Mouse (Mus musculus) liver, embryonic 16.5 days (tissue): ENCODE data around the gene Serp2. TPM values are rescaled to one million over a fixed set of nuclear protein-coding genes. Genes with fewer than 3 reads are reported as not detected.

Experiments used
- ATAC-seq: fragments of 200-750 bp; cut with Nextera tagmentation; 2 replicates; pipeline ENCODE4 v1.8.0; 2017; ENCODE audit warnings: low read depth, mild to moderate bottlenecking, moderate number of reproducible peaks, moderate library complexity
- H3K27ac ChIP-seq: fragments of 300-500 bp; sonication (generic); 2 replicates; pipeline ENCODE4 v1.5.1; 2014; ENCODE audit warnings: mild to moderate bottlenecking, low read length
- H3K27me3 ChIP-seq: fragments of 300-500 bp; sonication (generic); 2 replicates; pipeline ENCODE4 v1.6.1; 2014; ENCODE audit warnings: low read depth, low read length, mixed read lengths; ENCODE audit not compliant: control insufficient read depth, insufficient read depth
- H3K36me3 ChIP-seq: fragments of 300-500 bp; sonication (generic); 2 replicates; pipeline ENCODE4 v1.6.1; 2014; ENCODE audit warnings: mild to moderate bottlenecking; ENCODE audit not compliant: control insufficient read depth, insufficient read depth
- H3K4me1 ChIP-seq: fragments of 300-500 bp; sonication (generic); 2 replicates; pipeline ENCODE4 v1.6.1; 2014; ENCODE audit warnings: low read depth, low read length, mixed read lengths; ENCODE audit not compliant: control insufficient read depth
- H3K4me2 ChIP-seq: fragments of 300-500 bp; sonication (generic); 2 replicates; pipeline ENCODE4 v1.6.1; 2014; ENCODE audit warnings: low read depth, low read length, mixed read lengths
- H3K4me3 ChIP-seq: fragments of 300-500 bp; sonication (generic); 2 replicates; pipeline ENCODE4 v1.5.1; 2014; ENCODE audit warnings: low read depth, mild to moderate bottlenecking, low read length
- H3K9ac ChIP-seq: fragments of 300-500 bp; sonication (generic); 2 replicates; pipeline ENCODE4 v1.6.1; 2014; ENCODE audit warnings: low read depth, low read length
- H3K9me3 ChIP-seq: fragments of 300-500 bp; sonication (generic); replicated peaks from 2 replicates; pipeline ENCODE4 v1.6.1; 2016; ENCODE audit warnings: low read length; ENCODE audit not compliant: control insufficient read depth
- WGBS: fragments of 180-500 bp; shearing (Covaris S2); extraction: QIAGEN DNeasy Blood & Tissue Kit; methylation state at CpG from one replicate; pipeline ENCODE4 v1.1.7; 2014; ENCODE audit not compliant: insufficient replicate concordance; 5-methylcytosine and 5-hydroxymethylcytosine counted together
- polyA plus RNA-seq: library from polyadenylated mRNA; unstranded; fragments of >200 nt; fragmentation: Nextera tagmentation; extraction: Ambion mirVana; gene quantifications from 2 replicates; pipeline ENCODE4 v1.2.1, GENCODE M21; 2015

Gene Serp2
- polyA plus RNA-seq, 1 experiment from 2014 or later: 0.61 TPM

GRCm38 (mm10) chr14:76535096-76535495 is 21.6 kb downstream of the Serp2 start:
- Histone ChIP-seq H3K4me3 (0 out of 2 replicates have a peak overlapping the region, but pooled peaks have one; percentile 15), H3K36me3 (no peaks in the 10 kb centered on the region), H3K4me2 (peak overlapping the region; percentile 96), H3K9ac (peak overlapping the region; percentile 34), H3K9me3 (no peaks in the 10 kb centered on the region), H3K4me1 (peaks cover 45% of the 10 kb centered on the region), H3K27me3 (no peaks in the 10 kb centered on the region), H3K27ac (peak overlapping the region; percentile 98)
- WGBS: 83% methylated on average over 1 of the region's 1 CpGs
- ATAC-seq: no peak

- Histone ChIP-seq H3K4me1 (peaks cover 48% of the 10 kb centered on the region), H3K9ac (peak overlapping the region; percentile 81), H3K4me3 (peak overlapping the region; percentile 65), H3K9me3 (no peaks in the 10 kb centered on the region), H3K27me3 (no peaks in the 10 kb centered on the region), H3K4me2 (peak overlapping the region; percentile 96), H3K27ac (peak overlapping the region; percentile 98), H3K36me3 (no peaks in the 10 kb centered on the region)
- 7% methylated on average over 10 of the region's 10 CpGs for WGBS
- ATAC-seq: peak; percentile 55
Observed at GRCm38 (mm10) chr14:76533170-76533815, 23.4 kb downstream of the Serp2 start.

GRCm38 (mm10) chr14:76532257-76533169 is 24.2 kb downstream of the Serp2 start:
- H3K27ac ChIP-seq: peak overlapping the region; percentile 98
- peaks cover 51% of the 10 kb centered on the region for H3K4me1 ChIP-seq
- no peaks in the 10 kb centered on the region for H3K36me3 ChIP-seq
- peak overlapping the region; percentile 81 for H3K9ac ChIP-seq
- H3K4me2 ChIP-seq: peak overlapping the region; percentile 96
- whole genome bisulfite sequencing: 8% methylated on average over 20 of the region's 20 CpGs
- H3K27me3 ChIP-seq: no peaks in the 10 kb centered on the region
- H3K4me3 ChIP-seq: peak overlapping the region; percentile 65
- peak; percentile 88 for ATAC-seq
- no peaks in the 10 kb centered on the region for H3K9me3 ChIP-seq

GRCm38 (mm10) chr14:76531027-76531660 is 25.5 kb downstream of the Serp2 start:
- WGBS: 55% methylated on average over 7 of the region's 7 CpGs
- peak; percentile 15; the same call in 1 of the 2 replicates for ATAC-seq
- no peaks in the 10 kb centered on the region for H3K9me3 ChIP-seq
- no peaks in the 10 kb centered on the region for H3K27me3 ChIP-seq
- peak overlapping the region; percentile 13; the same call in 1 of the 2 replicates for H3K4me3 ChIP-seq
- H3K4me1 ChIP-seq: peaks cover 51% of the 10 kb centered on the region
- H3K9ac ChIP-seq: peak overlapping the region; percentile 55
- H3K36me3 ChIP-seq: no peaks in the 10 kb centered on the region
- peak overlapping the region; percentile 96 for H3K4me2 ChIP-seq
- H3K27ac ChIP-seq: peak overlapping the region; percentile 98

GRCm38 (mm10) chr14:76528641-76529040 is 28.0 kb downstream of the Serp2 start:
- Histone ChIP-seq H3K36me3 (no peaks in the 10 kb centered on the region), H3K4me2 (no peak overlapping the region), H3K27ac (no peak overlapping the region), H3K9me3 (no peaks in the 10 kb centered on the region), H3K4me1 (peaks cover 44% of the 10 kb centered on the region), H3K9ac (no peak overlapping the region), H3K27me3 (no peaks in the 10 kb centered on the region), H3K4me3 (no peak overlapping the region)
- ATAC-seq: no peak
- WGBS: 63% methylated on average over 5 of the region's 5 CpGs

GRCm38 (mm10) chr14:76527758-76528313 is 28.9 kb downstream of the Serp2 start:
- Histone ChIP-seq H3K36me3 (no peaks in the 10 kb centered on the region), H3K4me2 (no peak overlapping the region), H3K27me3 (no peaks in the 10 kb centered on the region), H3K27ac (no peak overlapping the region), H3K9ac (no peak overlapping the region), H3K4me3 (no peak overlapping the region), H3K4me1 (peaks cover 36% of the 10 kb centered on the region), H3K9me3 (no peaks in the 10 kb centered on the region)
- ATAC-seq: no peak
- 56% methylated on average over 9 of the region's 9 CpGs for WGBS

GRCm38 (mm10) chr14:76527030-76527719 is 29.5 kb downstream of the Serp2 start:
- no peak for ATAC-seq
- no peak overlapping the region for H3K4me3 ChIP-seq
- H3K9me3 ChIP-seq: no peaks in the 10 kb centered on the region
- no peaks in the 10 kb centered on the region for H3K27me3 ChIP-seq
- 88% methylated on average over 20 of the region's 20 CpGs for WGBS
- H3K4me2 ChIP-seq: no peak overlapping the region
- peaks cover 30% of the 10 kb centered on the region for H3K4me1 ChIP-seq
- no peak overlapping the region for H3K27ac ChIP-seq
- no peak overlapping the region for H3K9ac ChIP-seq
- no peaks in the 10 kb centered on the region for H3K36me3 ChIP-seq

GRCm38 (mm10) chr14:76526467-76526866 is 30.2 kb downstream of the Serp2 start:
- no peak overlapping the region for H3K9ac ChIP-seq
- H3K4me1 ChIP-seq: peaks cover 23% of the 10 kb centered on the region
- H3K4me3 ChIP-seq: no peak overlapping the region
- ATAC-seq: no peak
- H3K4me2 ChIP-seq: no peak overlapping the region
- no peaks in the 10 kb centered on the region for H3K36me3 ChIP-seq
- 70% methylated on average over 6 of the region's 6 CpGs for WGBS
- H3K27me3 ChIP-seq: no peaks in the 10 kb centered on the region
- H3K27ac ChIP-seq: no peak overlapping the region
- no peaks in the 10 kb centered on the region for H3K9me3 ChIP-seq
